Mouse (Mus musculus): ENCODE measurements around the gene Ikbke.

- TF ChIP-seq CTCF (IDR thresholded peaks at IDR 0.05) (no peak), EP300 (IDR thresholded peaks at IDR 0.05) (0 out of 2 replicates have a peak, but pooled peaks have one; percentile 20)
Measured at GRCm38 (mm10) chr1:131223345-131223744, 56.1 kb downstream of the Ikbke start.
